Mouse (Mus musculus) adrenal gland, postnatal 4 days (tissue): ENCODE measurements around the gene Tyrobp. TPM values are rescaled to one million over a fixed set of nuclear protein-coding genes. Genes with fewer than 3 reads are reported as not detected.
A peak's percentile ranks its signal among the peaks of the same experiment; 100 is the strongest.

Experiments
- DNase-seq, 2 experiments: peaks; one replicate each; pipeline ENCODE4 v3.0.0; 2021 to 2022; ENCODE audit warnings: low spot score in 2 of 2, mixed read lengths in 2 of 2
- total RNA-seq, 2 experiments: library from RNA; stranded (reverse); gene quantifications; 2 replicates each; pipeline ENCODE4 v1.2.3; 2021

The Tyrobp gene
- total RNA-seq, 2 experiments from 2014 or later, result 26.6 to 40.2 TPM

- no peak for DNase-seq
Observed at GRCm38 (mm10) chr7:30422560-30422959, 9.0 kb downstream of the Tyrobp start.

GRCm38 (mm10) chr7:30423071-30423641 lies 9.6 kb downstream of the Tyrobp start:
- DNase-seq, result no peak

- DNase-seq, result no peak
Observed at GRCm38 (mm10) chr7:30429327-30429726, 15.8 kb downstream of the Tyrobp start.

- DNase-seq, result no peak
Observed at GRCm38 (mm10) chr7:30430191-30430590, 16.6 kb downstream of the Tyrobp start.

GRCm38 (mm10) chr7:30431793-30432192 lies 18.2 kb downstream of the Tyrobp start:
- no peak for DNase-seq

- DNase-seq, result peak in 1 of 2 experiments; percentile 56
Observed at GRCm38 (mm10) chr7:30434238-30434637, 20.7 kb downstream of the Tyrobp start.

- no peak for DNase-seq
Observed at GRCm38 (mm10) chr7:30434701-30435100, 21.1 kb downstream of the Tyrobp start.

GRCm38 (mm10) chr7:30435156-30435555 lies 21.6 kb downstream of the Tyrobp start:
- no peak for DNase-seq

GRCm38 (mm10) chr7:30436879-30437278 lies 23.3 kb downstream of the Tyrobp start:
- no peak for DNase-seq

- no peak for DNase-seq
Observed at GRCm38 (mm10) chr7:30439734-30440133, 26.2 kb downstream of the Tyrobp start.

- DNase-seq, result no peak
Observed at GRCm38 (mm10) chr7:30440697-30441096, 27.1 kb downstream of the Tyrobp start.

- DNase-seq, result no peak
Observed at GRCm38 (mm10) chr7:30443696-30444095, 30.1 kb downstream of the Tyrobp start.

GRCm38 (mm10) chr7:30444154-30444970 lies 30.8 kb downstream of the Tyrobp start:
- DNase-seq, result no peak

- peak in 1 of 2 experiments; percentile 28 for DNase-seq
Observed at GRCm38 (mm10) chr7:30444971-30445751, 31.6 kb downstream of the Tyrobp start, which contains the start of gene Aplp1. TSS of gene Aplp1 (minus strand) at chr7:30445535.

- DNase-seq, result no peak
Observed at GRCm38 (mm10) chr7:30450241-30450640, 36.7 kb downstream of the Tyrobp start.

GRCm38 (mm10) chr7:30453327-30453726 lies 39.8 kb downstream of the Tyrobp start:
- DNase-seq, result no peak

GRCm38 (mm10) chr7:30453766-30454165 lies 40.2 kb downstream of the Tyrobp start:
- DNase-seq, result no peak

- DNase-seq, result no peak
Observed at GRCm38 (mm10) chr7:30454259-30454658, 40.7 kb downstream of the Tyrobp start.

GRCm38 (mm10) chr7:30456487-30456886 lies 42.9 kb downstream of the Tyrobp start:
- no peak for DNase-seq

GRCm38 (mm10) chr7:30456911-30457628 lies 43.5 kb downstream of the Tyrobp start:
- no peak for DNase-seq
